In the genomic region with DNA sequence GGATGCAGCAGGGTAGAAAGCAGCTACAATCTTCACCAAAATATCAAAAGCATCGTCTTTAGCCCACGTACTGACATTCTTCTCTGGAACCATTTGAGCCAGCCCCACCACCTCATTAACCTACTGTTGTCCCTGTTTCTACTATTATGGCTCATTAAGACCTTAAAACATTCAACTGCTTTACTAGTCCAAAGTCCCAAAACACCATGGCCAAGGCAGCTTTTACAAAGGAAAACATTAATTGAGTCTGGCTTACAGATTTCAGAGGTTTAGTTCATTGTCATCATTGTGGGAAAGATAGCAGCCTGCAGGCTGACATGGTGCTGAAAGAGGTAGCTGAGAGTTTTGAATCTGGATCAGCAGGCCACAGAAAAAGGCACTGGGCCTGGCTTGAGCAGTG, we compare ENCODE assay signal across 28 mouse cellular contexts. TPM values are rescaled to one million over a fixed set of nuclear protein-coding genes. Genes with fewer than 3 reads are reported as not detected.
A peak's percentile ranks its signal among the peaks of the same experiment; 100 is the strongest.
DNase-seq lines count a peak whose midpoint lies in the region; ATAC-seq and TF ChIP-seq lines count a peak whose summit lies in the region.
"Had no signal": no experiment of that assay in that cellular context is flagged by ENCODE, and none has a peak within 500 bp of the region (broad histone marks: within the 10 kb centered on the region; RNA-seq: fewer than 3 reads in every experiment).

No protein-coding gene starts in this region.

- peaks cover 37% of the 10 kb centered on the region for H3K4me1 ChIP-seq in forebrain, embryonic 13.5 days
- peaks cover 43% of the 10 kb centered on the region for H3K4me1 ChIP-seq in forebrain, embryonic 10.5 days
- peaks cover 39% of the 10 kb centered on the region for H3K4me1 ChIP-seq in hindbrain, embryonic 14.5 days (replicated peaks; ENCODE audit: control insufficient read depth, insufficient read depth, low read length)
- peaks cover 25% of the 10 kb centered on the region for H3K4me1 ChIP-seq in hindbrain, embryonic 10.5 days (replicated peaks)
- peaks cover 10% of the 10 kb centered on the region; the same call in 1 of the 2 replicates for H3K4me1 ChIP-seq in kidney, embryonic 16.5 days (ENCODE audit: insufficient read depth, low read length)
- H3K4me1 ChIP-seq in ES-Bruce4 (ENCODE audit: control insufficient read depth, insufficient read depth, low read length), result no peaks in the 10 kb centered on the region

- TF ChIP-seq POLR2A in ES-Bruce4 (IDR thresholded peaks at IDR 0.05; ENCODE audit: insufficient read depth, low read length), result no peak

- H3K27me3 ChIP-seq in forebrain, embryonic 13.5 days, result no peaks in the 10 kb centered on the region
- no peaks in the 10 kb centered on the region for H3K27me3 ChIP-seq in forebrain, embryonic 10.5 days (ENCODE audit: poor library complexity, severe bottlenecking)
- no peaks in the 10 kb centered on the region for H3K27me3 ChIP-seq in hindbrain, embryonic 14.5 days (ENCODE audit: control insufficient read depth, insufficient read depth, low read length)
- no peaks in the 10 kb centered on the region for H3K27me3 ChIP-seq in hindbrain, embryonic 10.5 days (ENCODE audit: insufficient read depth, poor library complexity, severe bottlenecking)
- H3K27me3 ChIP-seq in kidney, embryonic 16.5 days (ENCODE audit: insufficient read depth, low read length), result no peaks in the 10 kb centered on the region
- no peaks in the 10 kb centered on the region for H3K27me3 ChIP-seq in ES-Bruce4 (ENCODE audit: control insufficient read depth, insufficient read depth, low read length, poor library complexity, severe bottlenecking)
- H3K27me3 ChIP-seq: CH12.LX; embryonic facial prominence, embryonic 13.5 days; heart, embryonic 12.5 days; liver, embryonic 12.5 days; megakaryocyte, embryonic 14.5 days; Patski had no signal

- no peak for TF ChIP-seq CTCF in ES-Bruce4 (IDR thresholded peaks at IDR 0.05; ENCODE audit: low read depth, low read length)

- DNase-seq in forebrain, embryonic 10.5 days (ENCODE audit: extremely low spot score, low spot score), result no peak
- no peak for DNase-seq in hindbrain, embryonic 14.5 days (ENCODE audit: low spot score)
- DNase-seq in hindbrain, embryonic 10.5 days (ENCODE audit: low spot score), result no peak
- peak; percentile 14 to 29 for DNase-seq in kidney, postnatal 36 days
- DNase-seq in cerebellum, adult 11 months, result no peak
- DNase-seq: adrenal gland, postnatal 14 days; cerebellum, adult 11-12 months; cerebellum, adult 9-11 months; gastrocnemius, adult 2 months; heart, adult 2 months; heart, postnatal 4 days; layer of hippocampus, postnatal 36 days; left cerebral cortex, postnatal 4 days; liver, postnatal 0 days; lung, postnatal 4 days; right cerebral cortex, postnatal 4 days; thymus, adult 18-20 months; thymus, postnatal 25 days had no signal

- WGBS in forebrain, embryonic 13.5 days, result 27% methylated on average over 2 of the region's 2 CpGs
- WGBS in forebrain, embryonic 10.5 days, result 73% methylated on average over 2 of the region's 2 CpGs
- 59% methylated on average over 2 of the region's 2 CpGs for WGBS in hindbrain, embryonic 14.5 days
- 73% methylated on average over 2 of the region's 2 CpGs for WGBS in hindbrain, embryonic 10.5 days
- 76% methylated on average over 2 of the region's 2 CpGs for WGBS in kidney, embryonic 16.5 days

- peaks cover 3% of the 10 kb centered on the region; the same call in 1 of the 2 replicates for H3K36me3 ChIP-seq in forebrain, embryonic 13.5 days (ENCODE audit: poor library complexity, severe bottlenecking)
- peaks cover 25% of the 10 kb centered on the region for H3K36me3 ChIP-seq in forebrain, embryonic 10.5 days (replicated peaks)
- no peaks in the 10 kb centered on the region for H3K36me3 ChIP-seq in hindbrain, embryonic 14.5 days (replicated peaks; ENCODE audit: control insufficient read depth, insufficient read depth)
- peaks cover 13% of the 10 kb centered on the region for H3K36me3 ChIP-seq in hindbrain, embryonic 10.5 days
- H3K36me3 ChIP-seq in kidney, embryonic 16.5 days (ENCODE audit: insufficient read depth, low read length), result no peaks in the 10 kb centered on the region
- peaks cover 2% of the 10 kb centered on the region; the same call in 1 of the 2 replicates for H3K36me3 ChIP-seq in ES-Bruce4 (ENCODE audit: control insufficient read depth, insufficient read depth, low read length, poor library complexity, severe bottlenecking)
- H3K36me3 ChIP-seq: embryonic facial prominence, embryonic 13.5 days had no signal

- no peak overlapping the region for H3K4me3 ChIP-seq in forebrain, embryonic 13.5 days
- H3K4me3 ChIP-seq in forebrain, embryonic 10.5 days, result no peak overlapping the region
- no peak overlapping the region for H3K4me3 ChIP-seq in hindbrain, embryonic 14.5 days (replicated peaks; ENCODE audit: low read length)
- no peak overlapping the region for H3K4me3 ChIP-seq in hindbrain, embryonic 10.5 days
- H3K4me3 ChIP-seq in kidney, embryonic 16.5 days (ENCODE audit: low read length), result no peak overlapping the region
- H3K4me3 ChIP-seq in ES-Bruce4 (ENCODE audit: low read depth, low read length), result no peak overlapping the region
- H3K4me3 ChIP-seq: embryonic facial prominence, embryonic 13.5 days; gastrocnemius, adult 2 months; heart, adult 2 months; heart, embryonic 12.5 days; liver, embryonic 12.5 days; megakaryocyte, embryonic 14.5 days had no signal

- no peak overlapping the region for H3K9ac ChIP-seq in forebrain, embryonic 13.5 days
- no peak overlapping the region for H3K9ac ChIP-seq in hindbrain, embryonic 14.5 days
- H3K9ac ChIP-seq in kidney, embryonic 16.5 days (replicated peaks; ENCODE audit: low read length), result no peak overlapping the region
- no peak overlapping the region for H3K9ac ChIP-seq in ES-Bruce4 (ENCODE audit: low read depth, poor library complexity, severe bottlenecking)
- H3K9ac ChIP-seq: embryonic facial prominence, embryonic 13.5 days; heart, embryonic 12.5 days; liver, embryonic 12.5 days; liver, postnatal 0 days had no signal

- H3K9me3 ChIP-seq in forebrain, embryonic 13.5 days (replicated peaks), result no peaks in the 10 kb centered on the region
- H3K9me3 ChIP-seq in forebrain, embryonic 10.5 days, result no peaks in the 10 kb centered on the region
- no peaks in the 10 kb centered on the region for H3K9me3 ChIP-seq in hindbrain, embryonic 14.5 days (ENCODE audit: control insufficient read depth, low read length)
- H3K9me3 ChIP-seq in hindbrain, embryonic 10.5 days, result no peaks in the 10 kb centered on the region
- no peaks in the 10 kb centered on the region for H3K9me3 ChIP-seq in kidney, embryonic 16.5 days (ENCODE audit: low read length)
- H3K9me3 ChIP-seq in ES-Bruce4 (replicated peaks; ENCODE audit: control insufficient read depth, insufficient read depth, low read length, poor library complexity, severe bottlenecking), result no peaks in the 10 kb centered on the region
- H3K9me3 ChIP-seq: embryonic facial prominence, embryonic 13.5 days; heart, embryonic 12.5 days; liver, embryonic 12.5 days had no signal

- ATAC-seq in forebrain, embryonic 13.5 days, result no peak
- ATAC-seq in hindbrain, embryonic 14.5 days (ENCODE audit: low FRiP score), result no peak
- ATAC-seq in kidney, embryonic 16.5 days (ENCODE audit: low FRiP score, low TSS enrichment), result no peak
- ATAC-seq: liver, embryonic 12.5 days; liver, postnatal 0 days; Patski had no signal

- TF ChIP-seq EP300 in ES-Bruce4 (IDR thresholded peaks at IDR 0.05; ENCODE audit: insufficient read depth, low read depth, low read length), result no peak

- no peak overlapping the region for H3K27ac ChIP-seq in forebrain, embryonic 13.5 days
- no peak overlapping the region for H3K27ac ChIP-seq in forebrain, embryonic 10.5 days
- H3K27ac ChIP-seq in hindbrain, embryonic 14.5 days, result no peak overlapping the region
- H3K27ac ChIP-seq in hindbrain, embryonic 10.5 days, result no peak overlapping the region
- no peak overlapping the region for H3K27ac ChIP-seq in kidney, embryonic 16.5 days (ENCODE audit: low read length)
- 0 out of 2 replicates have a peak overlapping the region, but pooled peaks have one; percentile 36 for H3K27ac ChIP-seq in ES-Bruce4 (ENCODE audit: insufficient read depth, low read length)
- H3K27ac ChIP-seq: embryonic facial prominence, embryonic 13.5 days; gastrocnemius, adult 2 months; heart, adult 2 months; liver, embryonic 12.5 days; stomach, postnatal 0 days had no signal

- peak overlapping the region; percentile 63 for H3K4me2 ChIP-seq in forebrain, embryonic 13.5 days
- H3K4me2 ChIP-seq in hindbrain, embryonic 14.5 days (replicated peaks), result peak overlapping the region; percentile 61
- no peak overlapping the region for H3K4me2 ChIP-seq in kidney, embryonic 16.5 days (replicated peaks; ENCODE audit: low read depth, low read length)
- H3K4me2 ChIP-seq: embryonic facial prominence, embryonic 13.5 days; heart, embryonic 12.5 days; liver, embryonic 12.5 days had no signal

RNA-seq across cellular contexts. Expression of gene Klhl7, which starts 3.4 kb away (rescaled TPM):
- polyA plus RNA-seq in forebrain, embryonic 13.5 days (2015; fragmentation: Nextera tagmentation; extraction: Ambion mirVana), result 176 and 178 TPM in 2 replicates
- 87.1 and 88.5 TPM in 2 replicates for polyA plus RNA-seq in forebrain, embryonic 10.5 days (2016; fragmentation: Nextera tagmentation; extraction: Ambion mirVana)
- polyA plus RNA-seq in hindbrain, embryonic 14.5 days (2014; fragmentation: Nextera tagmentation; extraction: Ambion mirVana), result 152 and 163 TPM in 2 replicates
- polyA plus RNA-seq in hindbrain, embryonic 10.5 days (2016; fragmentation: Nextera tagmentation; extraction: Ambion mirVana), result 59.0 and 60.0 TPM in 2 replicates
- polyA plus RNA-seq in kidney, embryonic 16.5 days (2015; fragmentation: Nextera tagmentation; extraction: Ambion mirVana), result 44.4 and 46.0 TPM in 2 replicates
- polyA plus RNA-seq in ES-Bruce4 (2011; ENCODE audit: insufficient read depth, insufficient read length, low read depth, missing spikeins), result 31.1 and 34.4 TPM in 2 replicates

Comparison
In these comparisons a context has a peak if more than half of its experiments do, and no peak if none do; other contexts are left out.
1. DNase-seq: peak in kidney, postnatal 36 days (2 of 2); none in forebrain, embryonic 10.5 days (single experiment), hindbrain, embryonic 14.5 days (single experiment), hindbrain, embryonic 10.5 days (single experiment) and cerebellum, adult 11 months (single experiment).